Mouse (Mus musculus): ENCODE measurements at regions not wholly inside any gene's neighbourhood (a gene's known extent, or its start where the extent isn't known, plus 50 kb on each side); places are given as distances from the start of the nearest gene placed in this dataset.

- TF ChIP-seq CTCF (IDR thresholded peaks at IDR 0.05; ENCODE audit: low read depth, low read length): no peak
- TF ChIP-seq TAL1 (conservative IDR thresholded peaks at IDR 0.05; ENCODE audit: low read depth, low read length): no peak
Measured at GRCm38 (mm10) chr13:4662336-4663101, 53.5 kb upstream of the Akr1e1 start.
